Mouse (Mus musculus): ENCODE measurements around the gene Hamp2.
"Not testable (repeated sequence)": the region's sequence is repeated elsewhere in the genome, so short reads cannot be mapped to it uniquely, and the experiment has no call there.

Gene Hamp2

GRCm38 (mm10) chr7:30953459-30953858, 29.0 kb upstream of the Hamp2 start:
- DNase-seq (ENCODE audit: low spot score in 2 of 2): no peak

GRCm38 (mm10) chr7:30952441-30953265, 28.2 kb upstream of the Hamp2 start:
- DNase-seq (ENCODE audit: low spot score in 2 of 2): no peak

- not testable (repeated sequence) for DNase-seq (ENCODE audit: low spot score in 2 of 2)
These were observed 25.4 kb upstream of the Hamp2 start for GRCm38 (mm10) chr7:30949902-30950301.

- DNase-seq (ENCODE audit: low spot score in 2 of 2): no peak
These were observed 21.4 kb upstream of the Hamp2 start for GRCm38 (mm10) chr7:30945876-30946275.

- not testable (repeated sequence) for DNase-seq (ENCODE audit: low spot score in 2 of 2)
These were observed 21.0 kb upstream of the Hamp2 start for GRCm38 (mm10) chr7:30945466-30945865.

- not testable (repeated sequence) for DNase-seq (ENCODE audit: low spot score in 2 of 2)
These were observed 20.2 kb upstream of the Hamp2 start for GRCm38 (mm10) chr7:30944706-30945105.

GRCm38 (mm10) chr7:30943909-30944635, 19.6 kb upstream of the Hamp2 start, which contains the start of gene Hamp:
TSS of gene Hamp (minus strand) at chr7:30944032.
- no peak for DNase-seq (ENCODE audit: low spot score in 2 of 2)

- DNase-seq (ENCODE audit: low spot score in 2 of 2): not testable (repeated sequence)
These were observed 17.9 kb upstream of the Hamp2 start for GRCm38 (mm10) chr7:30942365-30942764.

- not testable (repeated sequence) for DNase-seq (ENCODE audit: low spot score in 2 of 2)
These were observed 15.6 kb upstream of the Hamp2 start for GRCm38 (mm10) chr7:30940070-30940469.

GRCm38 (mm10) chr7:30935422-30936099, 11.1 kb upstream of the Hamp2 start:
- DNase-seq (ENCODE audit: low spot score in 2 of 2): not testable (repeated sequence)

GRCm38 (mm10) chr7:30924071-30924470, 410 bp downstream of the Hamp2 start:
- DNase-seq (ENCODE audit: low spot score in 2 of 2): no peak

GRCm38 (mm10) chr7:30922490-30922889, 2.0 kb downstream of the Hamp2 start:
- not testable (repeated sequence) for DNase-seq (ENCODE audit: low spot score in 2 of 2)

GRCm38 (mm10) chr7:30920217-30920616, 4.3 kb downstream of the Hamp2 start:
- DNase-seq (ENCODE audit: low spot score in 2 of 2): no peak

- no peak for DNase-seq (ENCODE audit: low spot score in 2 of 2)
These were observed 7.3 kb downstream of the Hamp2 start for GRCm38 (mm10) chr7:30917219-30917618.

GRCm38 (mm10) chr7:30916713-30917112, 7.8 kb downstream of the Hamp2 start:
- no peak for DNase-seq (ENCODE audit: low spot score in 2 of 2)

- DNase-seq (ENCODE audit: low spot score in 2 of 2): no peak
These were observed 9.7 kb downstream of the Hamp2 start, which contains the start of gene Mag for GRCm38 (mm10) chr7:30914732-30915131. TSS of gene Mag (minus strand) at chr7:30914873.

GRCm38 (mm10) chr7:30909773-30910172, 14.7 kb downstream of the Hamp2 start:
- DNase-seq (ENCODE audit: low spot score in 2 of 2): no peak

GRCm38 (mm10) chr7:30908992-30909431, 15.5 kb downstream of the Hamp2 start:
- no peak for DNase-seq (ENCODE audit: low spot score in 2 of 2)

- no peak for DNase-seq (ENCODE audit: low spot score in 2 of 2)
These were observed 16.0 kb downstream of the Hamp2 start for GRCm38 (mm10) chr7:30908277-30908991.

GRCm38 (mm10) chr7:30904042-30904441, 20.4 kb downstream of the Hamp2 start:
- DNase-seq (ENCODE audit: low spot score in 2 of 2): no peak

GRCm38 (mm10) chr7:30895217-30895616, 29.3 kb downstream of the Hamp2 start:
- no peak for DNase-seq (ENCODE audit: low spot score in 2 of 2)

All from cerebellum, postnatal 4 days (tissue).